Mouse (Mus musculus): ENCODE measurements around the gene Myrf. TPM values are rescaled to one million over a fixed set of nuclear protein-coding genes. Genes with fewer than 3 reads are reported as not detected.

The Myrf gene
- 0.12 TPM in 1 of 2 replicates, not detected in the other for total RNA-seq (2017)

- ATAC-seq (ENCODE audit: extremely low read depth, insufficient number of reproducible peaks, low FRiP score, poor library complexity, severe bottlenecking), result 0 out of 2 replicates have a peak, but pooled peaks have one; percentile 14
Measured at GRCm38 (mm10) chr19:10240654-10241305, at the start of gene Myrf. Gene Myrf, minus strand, starts transcription at chr19:10240748.

- ATAC-seq (ENCODE audit: extremely low read depth, insufficient number of reproducible peaks, low FRiP score, poor library complexity, severe bottlenecking), result no peak
Measured at GRCm38 (mm10) chr19:10289609-10290150, 49.1 kb upstream of the Myrf start.

- no peak for ATAC-seq (ENCODE audit: extremely low read depth, insufficient number of reproducible peaks, low FRiP score, poor library complexity, severe bottlenecking)
Measured at GRCm38 (mm10) chr19:10288125-10289040, 47.8 kb upstream of the Myrf start.

- no peak for ATAC-seq (ENCODE audit: extremely low read depth, insufficient number of reproducible peaks, low FRiP score, poor library complexity, severe bottlenecking)
Measured at GRCm38 (mm10) chr19:10286458-10286872, 45.9 kb upstream of the Myrf start.

GRCm38 (mm10) chr19:10280771-10281540, 40.4 kb upstream of the Myrf start:
- ATAC-seq (ENCODE audit: extremely low read depth, insufficient number of reproducible peaks, low FRiP score, poor library complexity, severe bottlenecking), result no peak

- peak; percentile 27; the same call in 1 of the 2 replicates for ATAC-seq (ENCODE audit: extremely low read depth, insufficient number of reproducible peaks, low FRiP score, poor library complexity, severe bottlenecking)
Measured at GRCm38 (mm10) chr19:10279668-10280067, 39.1 kb upstream of the Myrf start.

- ATAC-seq (ENCODE audit: extremely low read depth, insufficient number of reproducible peaks, low FRiP score, poor library complexity, severe bottlenecking), result no peak
Measured at GRCm38 (mm10) chr19:10278669-10279324, 38.2 kb upstream of the Myrf start.

GRCm38 (mm10) chr19:10277759-10278158, 37.2 kb upstream of the Myrf start:
- no peak for ATAC-seq (ENCODE audit: extremely low read depth, insufficient number of reproducible peaks, low FRiP score, poor library complexity, severe bottlenecking)

- ATAC-seq (ENCODE audit: extremely low read depth, insufficient number of reproducible peaks, low FRiP score, poor library complexity, severe bottlenecking), result no peak
Measured at GRCm38 (mm10) chr19:10277331-10277730, 36.8 kb upstream of the Myrf start.

- ATAC-seq (ENCODE audit: extremely low read depth, insufficient number of reproducible peaks, low FRiP score, poor library complexity, severe bottlenecking), result no peak
Measured at GRCm38 (mm10) chr19:10276483-10277144, 36.1 kb upstream of the Myrf start.

- ATAC-seq (ENCODE audit: extremely low read depth, insufficient number of reproducible peaks, low FRiP score, poor library complexity, severe bottlenecking), result no peak
Measured at GRCm38 (mm10) chr19:10274056-10274455, 33.5 kb upstream of the Myrf start.

- ATAC-seq (ENCODE audit: extremely low read depth, insufficient number of reproducible peaks, low FRiP score, poor library complexity, severe bottlenecking), result peak; percentile 4; the same call in 1 of the 2 replicates
Measured at GRCm38 (mm10) chr19:10272746-10273145, 32.2 kb upstream of the Myrf start.

- no peak for ATAC-seq (ENCODE audit: extremely low read depth, insufficient number of reproducible peaks, low FRiP score, poor library complexity, severe bottlenecking)
Measured at GRCm38 (mm10) chr19:10271592-10271991, 31.0 kb upstream of the Myrf start.

GRCm38 (mm10) chr19:10270356-10270755, 29.8 kb upstream of the Myrf start:
- no peak for ATAC-seq (ENCODE audit: extremely low read depth, insufficient number of reproducible peaks, low FRiP score, poor library complexity, severe bottlenecking)

- ATAC-seq (ENCODE audit: extremely low read depth, insufficient number of reproducible peaks, low FRiP score, poor library complexity, severe bottlenecking), result no peak
Measured at GRCm38 (mm10) chr19:10268851-10269250, 28.3 kb upstream of the Myrf start.

- ATAC-seq (ENCODE audit: extremely low read depth, insufficient number of reproducible peaks, low FRiP score, poor library complexity, severe bottlenecking), result no peak
Measured at GRCm38 (mm10) chr19:10267953-10268352, 27.4 kb upstream of the Myrf start.

- ATAC-seq (ENCODE audit: extremely low read depth, insufficient number of reproducible peaks, low FRiP score, poor library complexity, severe bottlenecking), result no peak
Measured at GRCm38 (mm10) chr19:10267057-10267456, 26.5 kb upstream of the Myrf start.

Data from neutrophil, adult 5-6 weeks (primary cell).